Mouse (Mus musculus): ENCODE data around the gene Slc9a9. TPM values are rescaled to one million over a fixed set of nuclear protein-coding genes. Genes with fewer than 3 reads are reported as not detected.

Slc9a9 gene
- total RNA-seq, 2 experiments from 2014 or later: 5.4 to 13.0 TPM

DNA sequence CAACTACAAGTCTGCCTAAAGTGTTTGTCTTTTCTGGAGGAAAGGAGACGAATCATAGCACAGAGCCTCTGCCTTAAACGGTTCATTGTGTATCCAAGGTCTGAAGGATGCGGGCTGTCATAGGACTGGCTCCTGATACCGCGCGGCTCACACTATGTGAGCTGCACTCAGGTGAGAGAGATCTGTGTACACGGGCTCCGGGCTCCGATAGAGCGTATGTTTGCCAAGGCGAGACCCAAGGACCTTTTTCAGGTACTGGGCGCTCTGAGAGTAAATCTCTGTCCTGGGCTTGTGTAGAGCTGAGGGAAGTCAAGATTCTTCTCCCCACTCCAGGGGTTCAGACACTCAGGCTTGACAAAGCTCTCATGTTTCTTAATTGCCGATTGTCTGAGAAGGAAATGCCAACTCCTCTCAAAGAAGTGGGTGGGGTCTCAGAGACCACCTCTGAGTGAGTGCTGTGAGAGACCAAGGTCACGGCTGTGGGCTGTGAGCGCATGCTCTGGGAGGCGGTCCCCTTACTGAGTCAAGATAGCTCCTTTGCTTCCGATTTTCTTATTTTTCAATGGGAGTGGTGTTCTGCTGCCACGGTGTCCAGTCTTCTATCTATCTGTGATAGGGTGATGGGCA, 10.9 kb downstream of the Slc9a9 start:
- ATAC-seq (replicated peaks; ENCODE audit: low FRiP score, poor library complexity, severe bottlenecking): no peak

DNA sequence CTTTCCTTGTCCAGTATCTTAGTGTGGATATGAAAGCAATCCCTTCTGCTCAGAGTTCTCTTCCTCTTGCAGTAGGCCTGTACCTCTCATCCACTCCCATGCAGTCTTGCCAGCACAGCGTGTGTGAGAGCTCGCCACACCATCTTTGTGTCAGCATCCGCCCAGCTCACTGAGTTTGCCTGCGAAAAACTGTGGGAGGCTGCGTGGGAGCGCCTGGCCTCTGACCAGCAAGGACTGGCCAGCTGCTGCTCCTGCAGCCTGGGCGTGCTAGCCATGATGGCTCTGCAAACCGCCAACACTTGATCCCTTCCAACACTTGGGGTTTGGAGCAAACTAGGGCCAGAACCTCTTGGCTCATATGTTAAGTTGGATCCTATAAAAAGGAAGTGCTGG, 11.4 kb downstream of the Slc9a9 start:
- no peak for ATAC-seq (replicated peaks; ENCODE audit: low FRiP score, poor library complexity, severe bottlenecking)

DNA sequence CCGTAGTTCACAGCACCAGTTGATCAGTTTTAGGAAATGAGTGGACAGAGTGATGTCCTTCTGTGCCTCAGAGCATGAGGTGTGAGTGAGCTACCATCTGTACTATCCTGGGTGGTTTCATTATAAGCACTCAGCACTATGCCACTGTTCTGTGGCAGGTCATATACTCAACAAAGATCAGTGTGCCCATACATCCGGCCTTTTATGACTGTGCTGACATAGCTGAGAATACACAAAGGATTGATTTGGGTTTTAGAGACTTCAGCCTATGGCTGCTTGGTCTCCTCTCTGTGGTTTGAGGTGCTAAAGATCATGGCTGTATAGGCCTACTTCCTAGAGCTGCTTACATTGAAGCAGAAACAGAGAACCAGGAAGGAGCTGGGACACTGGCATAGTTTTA, 12.6 kb downstream of the Slc9a9 start:
- ATAC-seq (replicated peaks; ENCODE audit: low FRiP score, poor library complexity, severe bottlenecking): no peak

DNA sequence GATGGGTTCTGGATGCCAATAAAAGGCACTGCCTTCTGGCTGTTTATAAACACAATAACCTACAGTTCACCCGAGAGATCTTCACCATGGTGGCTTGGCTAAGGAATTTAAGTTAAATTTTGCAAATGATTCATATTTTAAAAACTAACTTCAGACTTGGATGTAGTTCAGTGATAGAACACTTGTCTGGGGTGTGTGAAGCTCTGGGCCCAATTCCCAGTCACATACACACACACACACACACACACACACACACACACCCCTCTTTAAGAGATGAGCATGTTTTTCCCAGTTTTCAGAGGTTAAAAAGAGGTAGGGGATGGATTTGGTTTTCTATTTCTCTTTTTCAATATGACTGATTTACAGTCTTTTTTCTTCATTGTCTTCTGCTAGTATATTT, 15.9 kb downstream of the Slc9a9 start:
- ATAC-seq (replicated peaks; ENCODE audit: low FRiP score, poor library complexity, severe bottlenecking): no peak

DNA sequence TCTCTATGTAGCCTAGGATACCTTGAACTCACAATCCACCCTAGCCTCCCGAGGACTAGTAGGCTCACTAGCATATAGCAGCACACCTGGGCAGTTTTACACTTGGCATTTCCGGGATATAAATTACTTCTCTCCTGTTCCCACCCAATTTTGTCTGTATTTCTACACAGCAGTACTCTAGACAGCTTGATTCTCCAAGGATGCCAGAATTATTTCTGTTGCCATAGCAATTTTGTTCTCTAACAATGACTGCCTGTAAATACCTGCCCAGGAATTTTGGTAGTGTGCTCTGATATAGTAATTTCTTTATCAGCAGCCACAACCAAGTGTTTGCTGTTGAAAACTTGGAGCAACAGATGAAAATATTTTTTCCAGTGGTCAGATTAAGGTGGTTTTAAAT, 16.7 kb downstream of the Slc9a9 start:
- ATAC-seq (replicated peaks; ENCODE audit: low FRiP score, poor library complexity, severe bottlenecking): no peak

DNA sequence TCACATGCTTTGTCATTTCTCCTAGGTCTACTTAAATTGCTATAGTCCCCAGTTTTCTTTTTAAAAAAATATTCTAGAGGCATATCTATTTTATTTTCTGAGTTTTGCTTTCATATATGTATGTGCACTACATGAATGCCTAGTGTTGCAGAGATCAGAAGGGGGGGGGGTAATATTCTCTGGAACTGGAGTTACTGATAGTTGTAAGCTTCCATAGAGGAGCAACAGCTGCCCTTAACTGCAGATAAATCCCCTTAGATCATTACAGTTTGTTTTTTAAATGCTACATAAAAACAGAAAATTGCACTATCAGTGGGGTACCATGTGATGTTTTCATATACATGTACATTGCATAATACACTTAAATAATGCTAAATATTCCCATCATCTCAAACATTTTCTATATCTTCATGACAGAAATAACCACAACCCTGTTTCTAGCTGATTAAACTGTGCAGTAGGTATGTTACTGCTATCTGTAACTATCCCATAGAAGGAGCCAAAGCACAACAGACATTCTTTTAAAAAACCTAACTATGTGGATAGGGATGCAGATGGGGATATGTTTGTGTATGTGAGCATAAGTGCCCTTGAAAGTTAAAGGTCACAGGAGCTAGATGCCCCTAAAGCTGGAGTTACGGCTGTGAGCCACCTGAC, 17.6 kb downstream of the Slc9a9 start:
- ATAC-seq (replicated peaks; ENCODE audit: low FRiP score, poor library complexity, severe bottlenecking): no peak

DNA sequence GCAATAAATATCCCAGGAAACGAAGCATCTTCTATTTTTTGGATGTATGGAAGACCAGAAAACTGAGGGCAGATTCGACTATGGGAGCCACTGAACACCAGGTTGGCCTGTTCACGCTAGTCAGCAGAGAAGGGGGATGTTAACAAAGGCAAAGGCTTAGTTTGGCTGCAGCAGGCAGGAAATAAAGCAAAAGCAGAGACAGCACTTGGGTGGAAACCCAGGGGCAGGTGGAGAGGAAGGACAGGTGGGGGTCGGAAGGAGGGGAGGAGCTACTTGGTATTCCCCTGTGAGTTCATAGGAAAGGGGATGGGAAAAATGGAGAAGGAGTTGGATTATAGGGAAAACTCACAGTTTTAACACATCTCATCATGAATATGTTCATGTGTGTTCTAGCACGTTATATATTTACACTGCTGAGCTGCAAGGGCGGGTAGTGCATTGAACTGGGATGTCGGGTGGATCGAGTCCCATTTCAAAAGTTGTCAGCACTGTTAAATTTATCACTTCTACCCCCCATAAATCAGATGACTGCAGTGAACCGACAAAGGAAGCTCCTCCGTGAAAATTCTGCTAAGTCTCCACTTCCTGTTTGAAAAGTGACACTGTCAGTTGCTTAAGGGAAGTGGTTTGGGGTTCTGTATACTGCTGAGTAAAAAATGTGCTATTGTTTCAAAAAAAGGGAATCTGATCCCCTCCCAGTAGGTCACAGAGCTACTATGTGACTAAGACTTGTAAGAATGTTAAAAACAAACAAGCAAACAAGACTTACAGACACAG, 21.8 kb downstream of the Slc9a9 start:
- no peak for ATAC-seq (replicated peaks; ENCODE audit: low FRiP score, poor library complexity, severe bottlenecking)

DNA sequence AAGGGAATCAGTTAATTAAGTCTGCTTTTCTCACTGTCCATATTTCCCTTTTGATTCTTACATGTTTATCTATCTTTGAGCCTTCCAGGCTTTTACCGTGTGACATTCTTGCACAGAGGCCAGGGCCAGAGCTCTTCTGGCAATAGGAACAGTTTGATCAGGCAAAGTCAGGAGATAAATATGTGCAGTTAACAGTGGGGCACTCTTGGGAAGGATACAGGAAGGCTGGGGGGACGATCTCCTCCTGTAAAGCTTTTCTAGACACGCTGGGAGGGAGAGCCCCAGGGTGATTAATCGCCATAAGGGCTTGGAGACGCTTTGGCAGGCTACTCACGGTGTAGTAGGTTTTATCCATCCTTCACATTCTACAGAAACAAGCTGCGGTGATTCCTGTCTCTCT, 22.4 kb downstream of the Slc9a9 start:
- no peak for ATAC-seq (replicated peaks; ENCODE audit: low FRiP score, poor library complexity, severe bottlenecking)

DNA sequence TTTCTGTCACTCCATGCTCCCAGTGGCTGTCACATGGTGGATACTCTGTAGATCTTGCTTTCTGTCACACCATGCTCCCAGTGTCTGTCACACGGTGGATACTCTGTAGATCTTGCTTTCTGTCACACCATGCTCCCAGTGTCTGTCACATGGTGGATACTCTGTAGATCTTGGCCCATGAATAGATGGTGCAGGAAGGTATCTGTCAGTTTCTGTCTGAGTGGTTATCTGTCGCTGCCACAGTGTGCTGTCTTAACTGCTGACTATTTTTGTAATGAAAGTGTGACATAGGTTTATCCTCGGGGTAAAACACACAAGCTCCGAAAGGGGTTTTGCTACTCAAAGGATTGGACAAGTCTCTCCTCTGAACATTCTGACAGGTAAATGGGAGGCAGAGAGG, 24.5 kb downstream of the Slc9a9 start:
- peak; percentile 43 for ATAC-seq (replicated peaks; ENCODE audit: low FRiP score, poor library complexity, severe bottlenecking)

DNA sequence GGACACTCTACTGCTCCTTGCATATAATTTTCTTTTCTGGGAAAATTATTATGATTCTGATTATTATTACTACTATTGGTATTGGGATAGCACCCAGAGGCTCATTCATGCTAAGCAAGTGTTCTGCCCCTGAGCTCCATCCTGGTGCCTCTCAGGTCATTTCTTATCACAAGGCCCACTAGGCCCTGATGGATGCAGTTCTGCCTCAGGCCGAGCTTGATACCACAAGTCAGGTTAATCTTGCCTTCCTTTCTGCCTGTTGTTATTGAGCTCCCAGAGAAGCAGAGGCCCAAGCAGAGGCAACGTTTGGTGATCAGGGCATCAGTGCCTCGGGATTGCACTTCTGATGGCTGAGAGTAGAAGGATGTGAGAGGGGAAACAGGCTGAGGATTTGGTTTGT, 25.3 kb downstream of the Slc9a9 start:
- peak; percentile 54 for ATAC-seq (replicated peaks; ENCODE audit: low FRiP score, poor library complexity, severe bottlenecking)

DNA sequence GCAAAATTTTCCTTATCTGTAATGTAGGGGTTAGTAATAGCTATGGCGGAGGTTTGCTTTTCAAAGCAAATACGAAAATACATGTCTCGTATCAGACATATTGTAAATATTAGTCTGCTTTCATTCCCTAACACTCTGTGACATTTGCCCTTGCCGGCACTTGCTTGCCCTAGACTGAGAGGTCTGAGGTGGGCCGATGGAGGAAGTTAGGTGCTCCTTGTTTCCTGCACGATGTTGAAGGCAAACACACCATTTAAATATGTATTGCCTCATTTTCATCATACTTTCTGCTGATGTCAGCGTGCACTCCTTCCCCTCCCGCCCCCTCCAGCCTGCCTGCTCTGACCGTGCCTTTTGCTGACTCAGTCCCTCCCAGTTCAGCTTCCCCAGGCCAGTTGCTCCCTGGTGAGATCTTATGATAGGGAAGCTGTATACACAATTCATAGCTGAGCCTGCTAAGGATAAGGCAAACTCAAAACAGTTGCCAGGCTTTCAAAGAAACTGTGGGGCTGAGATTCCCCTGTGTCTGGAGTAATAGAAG, 26.9 kb downstream of the Slc9a9 start:
- peak; percentile 61 for ATAC-seq (replicated peaks; ENCODE audit: low FRiP score, poor library complexity, severe bottlenecking)

DNA sequence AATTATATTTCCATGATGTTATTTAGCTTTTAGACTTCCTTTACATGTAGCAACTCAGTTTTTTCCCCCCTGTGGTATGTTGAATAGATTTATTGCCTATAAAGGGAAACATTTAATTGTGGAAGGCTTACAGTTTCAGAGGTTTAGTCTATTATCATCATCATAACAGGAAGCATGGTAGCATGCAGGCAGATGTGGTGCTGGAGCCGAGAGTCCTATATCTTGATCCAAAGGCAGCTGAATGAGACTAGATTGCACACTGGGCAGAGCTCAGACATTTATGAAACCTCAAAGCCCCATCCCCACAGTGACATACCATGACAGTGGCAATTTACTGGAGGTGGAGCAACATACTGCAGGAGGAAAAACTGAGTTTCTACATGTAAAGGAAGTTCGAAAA, 28.5 kb downstream of the Slc9a9 start:
- no peak for ATAC-seq (replicated peaks; ENCODE audit: low FRiP score, poor library complexity, severe bottlenecking)

DNA sequence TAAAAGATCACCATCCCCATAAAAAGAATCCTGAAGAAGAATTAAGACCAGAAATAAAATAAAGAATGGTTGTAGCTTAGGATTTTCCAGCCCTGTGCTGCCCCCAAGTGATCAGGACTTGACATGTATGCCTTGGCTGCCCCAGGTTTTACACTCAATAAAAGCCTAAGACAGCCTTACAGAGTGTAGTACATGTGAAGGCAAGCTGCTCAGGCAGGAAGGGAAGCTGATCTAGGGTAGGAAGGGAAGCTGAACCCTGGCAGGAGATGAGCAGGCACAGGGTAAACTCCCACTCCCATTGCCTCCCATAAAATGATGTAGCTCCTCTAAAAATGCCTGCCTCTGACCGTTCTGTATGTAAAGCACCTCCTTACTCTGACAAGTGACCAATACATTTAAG, 30.8 kb downstream of the Slc9a9 start:
- no peak for ATAC-seq (replicated peaks; ENCODE audit: low FRiP score, poor library complexity, severe bottlenecking)

DNA sequence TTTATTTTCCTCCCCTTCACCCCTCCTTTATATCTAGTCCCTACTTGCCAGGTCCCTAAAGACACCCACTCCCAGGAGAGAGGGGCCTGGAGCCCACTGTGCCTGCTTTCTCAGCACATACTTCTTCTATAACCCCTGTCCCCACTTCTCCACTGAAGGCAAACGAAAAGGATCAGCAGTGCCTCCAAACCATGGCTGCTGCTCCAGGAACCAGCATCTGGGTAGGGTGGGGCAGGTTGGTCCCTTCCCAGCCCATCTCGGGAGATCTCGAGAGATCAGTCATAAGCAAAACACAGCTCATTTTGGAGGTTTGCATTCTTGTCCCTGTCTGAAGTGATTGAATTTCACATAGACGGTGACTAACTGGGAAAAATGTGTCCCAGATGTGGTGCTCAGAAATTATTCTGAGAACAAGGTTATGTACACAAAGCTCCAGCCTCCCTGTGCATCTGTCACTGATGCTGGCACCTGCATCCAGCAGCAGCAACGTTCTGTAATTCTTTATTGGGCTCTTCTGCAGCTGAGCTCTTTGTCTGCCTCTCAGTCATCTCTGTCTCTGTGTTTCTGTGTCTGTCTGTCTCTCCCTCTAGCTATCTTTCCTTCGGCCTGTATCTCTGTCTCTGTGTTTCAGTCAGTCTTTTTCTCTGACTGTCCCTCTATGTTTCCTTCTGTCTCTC, 31.6 kb downstream of the Slc9a9 start:
- no peak for ATAC-seq (replicated peaks; ENCODE audit: low FRiP score, poor library complexity, severe bottlenecking)

DNA sequence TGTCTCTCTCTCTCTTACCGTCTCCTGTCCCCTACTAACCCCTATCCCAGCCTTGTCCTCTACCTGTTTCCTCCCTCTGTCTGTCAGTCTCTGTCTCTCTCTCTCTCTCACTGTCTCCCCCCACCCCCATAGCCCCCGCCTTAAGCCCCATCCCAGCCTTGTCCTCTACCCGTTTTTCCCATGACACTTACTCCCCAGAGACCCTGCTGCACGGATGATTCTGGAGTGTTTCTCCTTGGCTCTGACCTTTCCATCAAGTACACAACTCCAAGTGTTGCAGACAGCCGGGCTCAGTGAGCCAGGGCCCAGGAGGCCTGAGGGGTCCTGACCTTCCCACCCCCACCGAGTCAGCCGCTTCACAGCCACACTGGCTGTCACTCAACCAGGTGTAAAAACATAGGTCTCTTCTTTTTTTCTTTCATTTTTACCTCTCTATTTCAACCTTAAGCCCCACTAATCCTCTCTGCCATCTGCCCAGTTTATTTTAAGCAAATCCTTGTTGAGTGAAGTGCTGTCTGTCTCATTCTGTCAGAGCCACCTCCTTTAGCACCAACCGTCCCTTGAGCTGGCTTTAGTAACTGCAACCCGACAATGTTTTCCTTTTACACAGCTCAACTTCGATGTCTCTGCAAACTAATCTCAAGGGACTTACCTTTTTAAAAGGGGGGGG, 32.4 kb downstream of the Slc9a9 start:
- no peak for ATAC-seq (replicated peaks; ENCODE audit: low FRiP score, poor library complexity, severe bottlenecking)

DNA sequence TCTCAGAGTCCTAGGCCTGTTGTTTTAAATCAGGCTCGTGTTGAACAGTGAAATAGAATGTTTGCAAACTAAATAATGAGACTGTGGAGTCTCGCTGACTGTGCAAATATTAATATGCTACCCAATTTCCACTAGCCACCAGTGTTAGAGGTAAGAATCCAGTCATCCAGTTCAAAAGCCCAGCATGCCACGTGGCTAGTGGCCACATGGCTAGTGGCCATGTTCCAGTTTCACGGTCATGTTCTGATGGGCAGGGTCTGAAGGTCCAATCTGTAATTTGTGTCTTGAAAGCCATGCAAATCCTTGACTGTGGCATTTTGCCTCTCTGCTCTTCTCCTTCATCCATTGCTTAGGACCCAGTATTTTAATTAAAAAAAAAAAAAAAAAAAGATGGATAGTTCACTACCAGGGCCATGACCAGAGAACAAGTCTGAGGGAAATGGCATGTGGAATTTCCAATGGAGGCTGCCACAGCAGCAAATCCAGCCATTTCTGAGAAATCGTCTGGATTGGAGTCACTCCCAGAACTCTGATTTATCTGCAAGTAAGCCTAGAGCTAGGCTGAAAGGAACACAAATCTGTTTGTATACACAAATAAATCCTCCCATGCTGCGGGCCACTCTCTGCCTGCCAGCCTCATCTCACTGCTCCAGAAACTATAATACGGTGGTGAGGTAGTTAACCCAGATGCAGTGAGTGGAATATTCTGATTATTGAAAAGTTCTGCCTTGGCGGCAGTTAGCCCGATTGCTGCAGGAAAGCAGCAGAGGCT, 35.5 kb downstream of the Slc9a9 start:
- no peak for ATAC-seq (replicated peaks; ENCODE audit: low FRiP score, poor library complexity, severe bottlenecking)

DNA sequence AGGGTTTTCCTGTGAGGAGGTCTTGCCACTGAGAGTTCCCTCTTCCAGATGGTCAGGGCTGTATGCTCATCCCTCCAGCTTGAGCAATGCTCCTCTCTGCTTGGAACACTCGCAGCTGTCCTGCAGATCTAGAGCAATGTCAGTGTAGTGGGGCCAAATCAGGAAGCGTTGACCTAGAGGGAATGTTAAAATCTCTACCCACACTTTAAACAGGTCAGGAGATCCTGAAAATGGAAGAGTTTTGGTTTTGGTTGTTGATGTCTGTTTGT, 36.0 kb downstream of the Slc9a9 start:
- ATAC-seq (replicated peaks; ENCODE audit: low FRiP score, poor library complexity, severe bottlenecking): no peak

DNA sequence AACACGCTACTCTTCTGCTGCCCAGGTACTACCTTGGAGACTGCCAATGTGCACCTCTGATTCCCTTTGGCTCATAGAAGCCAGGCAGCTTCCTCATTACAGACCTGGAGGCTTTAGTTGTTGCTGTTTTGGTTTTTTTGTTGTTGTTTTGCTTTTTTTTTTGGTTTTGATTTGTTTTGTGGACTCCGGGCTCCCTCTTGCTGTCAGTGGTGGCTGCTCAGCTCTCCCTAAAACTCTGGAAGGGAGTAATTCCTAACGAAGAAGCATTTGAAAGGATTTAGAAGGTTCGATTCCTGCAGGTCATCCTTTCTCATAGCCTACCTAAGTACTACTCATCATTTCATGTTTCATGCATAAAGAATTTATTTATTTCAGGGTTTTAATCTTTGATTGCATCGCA, 42.4 kb downstream of the Slc9a9 start:
- no peak for ATAC-seq (replicated peaks; ENCODE audit: low FRiP score, poor library complexity, severe bottlenecking)

DNA sequence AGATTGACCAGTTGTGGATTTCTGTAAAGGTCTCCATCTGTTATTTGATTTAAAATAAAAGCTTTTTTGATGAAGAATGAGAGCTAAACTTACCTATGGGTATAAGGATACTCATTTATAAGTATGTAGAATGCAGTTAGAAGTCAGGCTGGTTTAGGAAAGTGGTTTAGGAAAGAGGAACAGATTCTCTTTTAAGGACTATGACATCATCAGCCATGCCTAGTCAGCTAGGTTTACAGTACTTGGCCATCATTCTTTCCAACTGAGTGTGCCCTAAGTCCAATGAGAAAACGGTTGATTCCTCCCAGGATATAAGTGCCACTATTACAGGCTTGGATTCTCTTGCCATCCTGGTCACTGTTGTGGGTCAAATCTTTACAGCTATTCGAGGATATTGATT, 47.0 kb downstream of the Slc9a9 start:
- no peak for ATAC-seq (replicated peaks; ENCODE audit: low FRiP score, poor library complexity, severe bottlenecking)

All from erythroid progenitor cell, adult 5-6 weeks (primary cell).